Mouse (Mus musculus): ENCODE data around the gene Rusc1. TPM values are rescaled to one million over a fixed set of nuclear protein-coding genes. Genes with fewer than 3 reads are reported as not detected.

Rusc1 gene
- 5.8 TPM for polyA plus RNA-seq (2014; fragmentation: Illumina TruSeq; extraction: RNeasy Lipid Tissue Mini Kit (QIAGEN cat#74804); ENCODE audit: low read depth, low replicate concordance)

DNA sequence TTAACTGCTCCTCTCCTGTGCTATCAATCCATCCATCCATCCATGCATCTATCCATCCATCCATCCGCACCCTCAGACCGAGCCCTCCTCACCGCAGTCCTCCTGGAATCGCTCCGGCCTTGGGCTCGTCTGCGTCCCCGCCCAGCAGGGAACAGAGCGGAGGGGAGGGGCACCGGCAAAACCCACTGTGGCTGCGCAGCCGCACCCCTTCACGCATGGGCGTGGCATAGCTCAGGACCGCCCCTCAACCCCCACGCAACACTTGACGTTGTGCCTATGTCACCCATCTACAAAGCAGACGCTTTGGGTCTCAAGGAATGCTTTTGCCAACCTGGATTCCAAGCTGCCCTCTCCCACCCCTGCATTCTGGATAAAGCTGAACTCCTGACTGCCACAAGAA, at the start of gene Rusc1:
Rusc1 (minus strand) TSS at position 137 of the 400 bp plus-strand sequence.

DNA sequence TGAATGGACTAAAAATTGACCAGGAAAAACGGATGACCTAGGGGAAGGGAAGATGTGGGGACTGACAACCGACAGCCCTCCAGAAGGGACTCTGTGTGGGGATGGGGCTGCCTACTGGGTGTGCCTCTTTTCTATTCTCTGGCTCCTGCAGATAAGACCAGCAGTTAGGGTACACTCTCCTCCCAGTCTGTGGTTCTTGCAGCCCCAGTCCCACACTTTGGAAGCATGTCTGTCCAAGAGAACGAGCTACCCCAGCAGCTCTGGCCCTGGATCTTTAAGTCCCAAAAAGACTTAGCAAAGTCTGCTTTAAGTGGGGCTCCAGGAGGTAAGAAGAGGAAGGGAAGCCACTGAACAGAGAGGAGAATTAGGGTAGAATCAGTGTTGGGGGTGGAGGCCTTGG, 42.8 kb upstream of the Rusc1 start, which contains the start of gene Pklr:
Pklr (plus strand) TSS at position 185 of the 400 bp plus-strand sequence.

DNA sequence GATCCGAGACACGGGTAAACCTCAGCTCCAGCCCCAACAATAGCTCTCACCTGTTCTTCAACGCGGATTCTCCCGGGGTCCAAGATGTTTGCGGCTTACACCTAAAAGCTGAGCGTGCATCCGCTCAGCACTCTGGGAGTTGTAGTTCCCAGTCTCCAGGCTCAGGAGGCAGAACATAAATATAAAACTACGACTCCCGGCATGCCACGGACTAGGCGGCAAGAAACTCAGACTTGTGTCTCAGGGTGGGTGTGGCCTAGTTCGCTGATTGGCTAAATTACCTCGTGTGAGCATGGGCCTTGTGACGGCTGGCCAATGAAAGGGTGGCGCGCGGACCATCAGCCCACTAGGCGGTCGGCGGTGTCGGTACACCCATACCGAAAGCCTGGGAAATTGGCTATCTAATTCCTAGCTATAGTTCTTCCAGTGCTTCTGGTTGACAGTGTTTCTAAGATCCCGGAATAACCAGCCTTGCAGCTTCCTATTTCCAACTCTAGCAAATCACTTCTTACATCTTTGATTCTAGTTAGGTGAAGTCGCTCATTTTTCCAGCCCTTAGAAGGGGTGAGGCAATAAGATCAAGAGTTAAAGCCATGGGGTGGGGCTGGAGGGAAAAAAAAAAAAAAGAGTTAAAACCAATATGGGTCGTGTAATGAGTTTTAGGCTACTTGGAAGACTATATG, 8.8 kb upstream of the Rusc1 start, which contains the start of gene Fdps:
Fdps (minus strand) TSS at position 148 of the 683 bp plus-strand sequence.

DNA sequence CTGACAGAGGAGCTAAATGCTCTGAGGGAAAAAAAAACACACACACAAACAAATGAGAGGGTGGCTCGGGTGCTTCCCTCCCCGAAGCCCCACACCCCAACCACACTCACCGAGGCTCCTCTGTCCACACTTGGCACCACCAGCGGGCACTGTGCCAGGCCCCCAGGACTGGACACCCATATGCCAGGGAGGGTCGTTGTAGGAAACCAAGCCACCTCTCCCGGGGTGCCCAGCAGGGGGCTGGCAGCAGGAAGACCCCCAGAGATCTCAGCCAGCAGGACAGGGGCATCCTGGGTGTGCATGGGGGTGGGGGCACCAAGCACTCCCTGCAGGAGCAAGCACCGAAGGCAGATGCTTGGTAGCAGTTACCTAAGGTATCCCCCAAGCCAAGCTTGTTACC, 7.7 kb upstream of the Rusc1 start, which contains the start of gene Gm43738:
Gm43738 (minus strand) TSS at position 289 of the 400 bp plus-strand sequence.

Other genes starting within 250 kb of the Rusc1 start
- gene Msto1, start 179.3 kb downstream of the Rusc1 start, polyA plus RNA-seq (2014; fragmentation: Illumina TruSeq; extraction: RNeasy Lipid Tissue Mini Kit (QIAGEN cat#74804); ENCODE audit: low read depth, low replicate concordance) = 1.1 TPM
- gene Ash1l, start 142.7 kb downstream of the Rusc1 start, polyA plus RNA-seq (2014; fragmentation: Illumina TruSeq; extraction: RNeasy Lipid Tissue Mini Kit (QIAGEN cat#74804); ENCODE audit: low read depth, low replicate concordance) = 40.4 TPM
- 106 TPM for gene Dap3, start 142.1 kb downstream of the Rusc1 start, polyA plus RNA-seq (2014; fragmentation: Illumina TruSeq; extraction: RNeasy Lipid Tissue Mini Kit (QIAGEN cat#74804); ENCODE audit: low read depth, low replicate concordance)
- not detected for gene Gm43738, start 7.8 kb upstream of the Rusc1 start, polyA plus RNA-seq (2014; fragmentation: Illumina TruSeq; extraction: RNeasy Lipid Tissue Mini Kit (QIAGEN cat#74804); ENCODE audit: low read depth, low replicate concordance)
- gene Fdps, start 8.6 kb upstream of the Rusc1 start, polyA plus RNA-seq (2014; fragmentation: Illumina TruSeq; extraction: RNeasy Lipid Tissue Mini Kit (QIAGEN cat#74804); ENCODE audit: low read depth, low replicate concordance) = 6.4 TPM
- 10.3 TPM for gene Pklr, start 42.8 kb upstream of the Rusc1 start, polyA plus RNA-seq (2014; fragmentation: Illumina TruSeq; extraction: RNeasy Lipid Tissue Mini Kit (QIAGEN cat#74804); ENCODE audit: low read depth, low replicate concordance)
- gene Hcn3, start 66.9 kb upstream of the Rusc1 start, polyA plus RNA-seq (2014; fragmentation: Illumina TruSeq; extraction: RNeasy Lipid Tissue Mini Kit (QIAGEN cat#74804); ENCODE audit: low read depth, low replicate concordance) = not detected
- 6.5 TPM for gene Clk2, start 71.5 kb upstream of the Rusc1 start, polyA plus RNA-seq (2014; fragmentation: Illumina TruSeq; extraction: RNeasy Lipid Tissue Mini Kit (QIAGEN cat#74804); ENCODE audit: low read depth, low replicate concordance)
- 7.7 TPM for gene Scamp3, start 84.2 kb upstream of the Rusc1 start, polyA plus RNA-seq (2014; fragmentation: Illumina TruSeq; extraction: RNeasy Lipid Tissue Mini Kit (QIAGEN cat#74804); ENCODE audit: low read depth, low replicate concordance)
- not detected for gene Fam189b, start 89.8 kb upstream of the Rusc1 start, polyA plus RNA-seq (2014; fragmentation: Illumina TruSeq; extraction: RNeasy Lipid Tissue Mini Kit (QIAGEN cat#74804); ENCODE audit: low read depth, low replicate concordance)
- 10.7 TPM for gene Gba, start 109.6 kb upstream of the Rusc1 start, polyA plus RNA-seq (2014; fragmentation: Illumina TruSeq; extraction: RNeasy Lipid Tissue Mini Kit (QIAGEN cat#74804); ENCODE audit: low read depth, low replicate concordance)
- gene Thbs3, start 121.9 kb upstream of the Rusc1 start, polyA plus RNA-seq (2014; fragmentation: Illumina TruSeq; extraction: RNeasy Lipid Tissue Mini Kit (QIAGEN cat#74804); ENCODE audit: low read depth, low replicate concordance) = 0.73 TPM
- gene Mtx1, start 133.8 kb upstream of the Rusc1 start, polyA plus RNA-seq (2014; fragmentation: Illumina TruSeq; extraction: RNeasy Lipid Tissue Mini Kit (QIAGEN cat#74804); ENCODE audit: low read depth, low replicate concordance) = 50.1 TPM
- gene Muc1, start 135.7 kb upstream of the Rusc1 start, polyA plus RNA-seq (2014; fragmentation: Illumina TruSeq; extraction: RNeasy Lipid Tissue Mini Kit (QIAGEN cat#74804); ENCODE audit: low read depth, low replicate concordance) = 9.3 TPM
- gene Krtcap2, start 152.7 kb upstream of the Rusc1 start, polyA plus RNA-seq (2014; fragmentation: Illumina TruSeq; extraction: RNeasy Lipid Tissue Mini Kit (QIAGEN cat#74804); ENCODE audit: low read depth, low replicate concordance) = 27.7 TPM
- gene Trim46, start 153.0 kb upstream of the Rusc1 start, polyA plus RNA-seq (2014; fragmentation: Illumina TruSeq; extraction: RNeasy Lipid Tissue Mini Kit (QIAGEN cat#74804); ENCODE audit: low read depth, low replicate concordance) = not detected
- gene Dpm3, start 166.0 kb upstream of the Rusc1 start, polyA plus RNA-seq (2014; fragmentation: Illumina TruSeq; extraction: RNeasy Lipid Tissue Mini Kit (QIAGEN cat#74804); ENCODE audit: low read depth, low replicate concordance) = not detected
- gene Slc50a1, start 177.3 kb upstream of the Rusc1 start, polyA plus RNA-seq (2014; fragmentation: Illumina TruSeq; extraction: RNeasy Lipid Tissue Mini Kit (QIAGEN cat#74804); ENCODE audit: low read depth, low replicate concordance) = 10.2 TPM
- 8.2 TPM for gene Efna1, start 187.8 kb upstream of the Rusc1 start, polyA plus RNA-seq (2014; fragmentation: Illumina TruSeq; extraction: RNeasy Lipid Tissue Mini Kit (QIAGEN cat#74804); ENCODE audit: low read depth, low replicate concordance)
- gene Efna3, start 229.7 kb upstream of the Rusc1 start, polyA plus RNA-seq (2014; fragmentation: Illumina TruSeq; extraction: RNeasy Lipid Tissue Mini Kit (QIAGEN cat#74804); ENCODE audit: low read depth, low replicate concordance) = not detected
- gene Efna4, start 244.7 kb upstream of the Rusc1 start, polyA plus RNA-seq (2014; fragmentation: Illumina TruSeq; extraction: RNeasy Lipid Tissue Mini Kit (QIAGEN cat#74804); ENCODE audit: low read depth, low replicate concordance) = not detected

All from kidney, adult 10 weeks (tissue).